Mouse (Mus musculus) MEL (cell line): ENCODE results near the gene Nme9. TPM values are rescaled to one million over a fixed set of nuclear protein-coding genes. Genes with fewer than 3 reads are reported as not detected.

ENCODE experiments used
- DNase-seq: peaks from one replicate; pipeline ENCODE4 v3.0.0; 2011; ENCODE audit warnings: low read depth, low spot score
- H3K27ac ChIP-seq: 2 replicates; pipeline ENCODE4 v1.5.1; 2012; ENCODE audit warnings: low read depth, mild to moderate bottlenecking, control low read depth, low read length, moderate library complexity; ENCODE audit not compliant: control insufficient read depth
- H3K27me3 ChIP-seq, 2 experiments: fragments of 150-350 bp in 1 of 2; sonication (generic) in 1 of 2; 2 replicates each; pipeline ENCODE4 v1.6.1; 2012; ENCODE audit warnings: low read length in 2 of 2, mild to moderate bottlenecking in 2 of 2, improper control_type of control experiment in 1 of 2, moderate library complexity in 1 of 2; ENCODE audit not compliant: insufficient read depth in 2 of 2, control insufficient read depth in 1 of 2
- H3K36me3 ChIP-seq, 2 experiments: 2 replicates each; pipeline ENCODE4 v1.6.1; 2012 to 2014; ENCODE audit warnings: low read length in 2 of 2, improper control_type of control experiment in 1 of 2, inconsistent platforms in 1 of 2, mild to moderate bottlenecking in 1 of 2; ENCODE audit not compliant: insufficient read depth in 2 of 2, control insufficient read depth in 1 of 2
- H3K4me1 ChIP-seq, 2 experiments: fragments of 150-350 bp in 1 of 2; sonication (generic) in 1 of 2; 2 replicates each; pipeline ENCODE4 v1.6.1; 2012; ENCODE audit warnings: low read length in 2 of 2, improper control_type of control experiment in 1 of 2, mild to moderate bottlenecking in 1 of 2; ENCODE audit not compliant: insufficient read depth in 2 of 2, control insufficient read depth in 1 of 2
- H3K4me3 ChIP-seq, 2 experiments: fragments of 150-350 bp in 1 of 2; sonication (generic) in 1 of 2; 2 replicates each; pipeline ENCODE4 v1.5.1; 2012; ENCODE audit warnings: low read depth in 2 of 2, low read length in 2 of 2, mild to moderate bottlenecking in 2 of 2, moderate library complexity in 2 of 2, control low read depth in 1 of 2, improper control_type of control experiment in 1 of 2; ENCODE audit not compliant: control insufficient read depth in 1 of 2, insufficient read depth in 1 of 2
- H3K79me2 ChIP-seq: 2 replicates; pipeline ENCODE4 v1.6.1; 2012; ENCODE audit warnings: mild to moderate bottlenecking, low read length, moderate library complexity; ENCODE audit not compliant: control insufficient read depth, poor library complexity, insufficient read depth
- H3K9ac ChIP-seq: 2 replicates; pipeline ENCODE4 v1.6.1; 2012; ENCODE audit warnings: low read depth, mild to moderate bottlenecking, control low read depth, low read length, moderate library complexity; ENCODE audit not compliant: control insufficient read depth, poor library complexity, severe bottlenecking
- H3K9me3 ChIP-seq: fragments of 150-350 bp; sonication (generic); replicated peaks from 2 replicates; pipeline ENCODE4 v1.6.1; 2012; ENCODE audit warnings: mild to moderate bottlenecking, low read length, improper control_type of control experiment, moderate library complexity; ENCODE audit not compliant: insufficient read depth
- CHD1 ChIP-seq: IDR thresholded peaks from 2 replicates; pipeline ENCODE4 v1.6.1; 2012; ENCODE audit warnings: low read depth, mild to moderate bottlenecking, inconsistent platforms, low read length, improper control_type of control experiment
- CHD2 ChIP-seq: IDR thresholded peaks from 2 replicates; pipeline ENCODE4 v1.6.1; 2011; ENCODE audit warnings: low read length, improper control_type of control experiment
- MAZ ChIP-seq: IDR thresholded peaks from 2 replicates; pipeline ENCODE4 v1.6.1; 2012; ENCODE audit warnings: low read depth, mild to moderate bottlenecking, inconsistent platforms, low read length, improper control_type of control experiment
- MYB ChIP-seq: IDR thresholded peaks from 2 replicates; pipeline ENCODE4 v1.6.1; 2011; ENCODE audit warnings: mild to moderate bottlenecking, low read depth, low read length, improper control_type of control experiment
- RAD21 ChIP-seq: IDR thresholded peaks from 2 replicates; pipeline ENCODE4 v1.6.1; 2011; ENCODE audit warnings: mild to moderate bottlenecking, low read depth, low read length, improper control_type of control experiment
- ZKSCAN1 ChIP-seq: IDR thresholded peaks from 2 replicates; pipeline ENCODE4 v1.6.1; 2012; ENCODE audit warnings: low read depth, mild to moderate bottlenecking, inconsistent platforms, low read length, improper control_type of control experiment, moderate library complexity
- polyA plus RNA-seq, 2 experiments: library from polyadenylated mRNA; stranded (reverse) in 1 of 2; unstranded in 1 of 2; fragments of >175 nt in 1 of 2; fragments of >200 nt in 1 of 2; gene quantifications; 2 replicates each; pipeline versions ENCODE4 v1.2.1 to v1.2.4; 2012; ENCODE audit warnings: low replicate concordance in 2 of 2, low read depth in 1 of 2; ENCODE audit not compliant: insufficient read length in 2 of 2, insufficient read depth in 1 of 2, missing spikeins in 1 of 2
- total RNA-seq: library from RNA; depleted of rRNA; stranded (reverse); fragments of 300-350 nt; gene quantifications from 2 replicates; pipeline ENCODE4 v1.2.3, GENCODE M21; 2012; rRNA removed

The Nme9 gene
- total and polyA plus RNA-seq, 3 experiments = 0.40 to 0.92 TPM; not detected in 1

DNA sequence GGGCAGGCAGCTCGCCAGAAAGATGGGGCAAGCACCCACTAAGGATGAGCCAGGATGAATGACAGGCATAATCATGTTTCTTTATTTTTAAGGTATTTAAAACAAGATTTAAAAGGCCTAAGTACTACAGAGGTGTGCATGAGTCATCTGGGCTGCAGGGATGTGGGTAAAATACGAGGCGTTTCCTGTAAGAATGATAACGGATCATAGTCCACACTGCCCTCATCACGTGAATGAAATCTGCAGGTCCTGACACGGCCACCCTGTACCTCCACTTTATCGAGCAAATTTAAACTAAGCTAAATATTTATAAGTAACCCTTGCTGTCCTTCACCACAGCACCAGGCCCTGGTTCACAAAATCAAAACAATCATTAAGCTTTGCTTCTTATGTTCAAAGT, 54.6 kb downstream of the Nme9 start:
- DNase-seq = no peak
- Histone ChIP-seq H3K79me2 (no peaks in the 10 kb centered on the region), H3K27me3 (no peaks in the 10 kb centered on the region), H3K4me3 (no peak overlapping the region), H3K9ac (no peak overlapping the region), H3K36me3 (peaks cover 0 to 7% of the 10 kb centered on the region in 2 experiments; a peak in 1 of 4 replicates), H3K9me3 (no peaks in the 10 kb centered on the region), H3K27ac (no peak overlapping the region), H3K4me1 (no peaks in the 10 kb centered on the region)
- TF ChIP-seq ZKSCAN1 (no peak), CHD2 (no peak), MYB (no peak), CHD1 (no peak), RAD21 (no peak), MAZ (no peak)

Other genes with a start within 250 kb of the Nme9 start
- gene Faiml, start 214.2 kb upstream of the Nme9 start, total RNA-seq = not detected in 2 replicates
- gene Faiml, start 214.2 kb upstream of the Nme9 start, polyA plus RNA-seq = not detected
- 7.3 and 8.0 TPM in 2 replicates for gene Cep70, start 208.1 kb upstream of the Nme9 start, total RNA-seq
- 1 to 10 TPM in 1 of 2 experiments, not detected in 1; 7.6 TPM for gene Cep70, start 208.1 kb upstream of the Nme9 start, polyA plus RNA-seq
- gene Esyt3, start 92.9 kb upstream of the Nme9 start, total RNA-seq = 0.03 TPM in 1 of 2 replicates, not detected in the other
- under 1 TPM in 1 of 2 experiments, not detected in 1; 0.07 TPM for gene Esyt3, start 92.9 kb upstream of the Nme9 start, polyA plus RNA-seq
- gene Mras, start 14.1 kb upstream of the Nme9 start, total RNA-seq = not detected in 2 replicates
- gene Mras, start 14.1 kb upstream of the Nme9 start, polyA plus RNA-seq = under 1 TPM in 1 of 2 experiments, not detected in 1; 0.17 TPM
- gene Armc8, start 117.4 kb downstream of the Nme9 start, total RNA-seq = 11.6 and 11.9 TPM in 2 replicates
- gene Armc8, start 117.4 kb downstream of the Nme9 start, polyA plus RNA-seq = 10 to 100 TPM in 1 of 2 experiments, not detected in 1; 14.3 TPM
- gene Dbr1, start 124.3 kb downstream of the Nme9 start, total RNA-seq = 49.7 and 51.6 TPM in 2 replicates
- 10 to 100 TPM in 1 of 2 experiments, not detected in 1; 53.7 TPM for gene Dbr1, start 124.3 kb downstream of the Nme9 start, polyA plus RNA-seq
- 0.04 TPM in 1 of 2 replicates, not detected in the other for gene A4gnt, start 161.0 kb downstream of the Nme9 start, total RNA-seq
- not detected for gene A4gnt, start 161.0 kb downstream of the Nme9 start, polyA plus RNA-seq
- gene Dzip1l, start 178.0 kb downstream of the Nme9 start, total RNA-seq = not detected in 2 replicates
- not detected for gene Dzip1l, start 178.0 kb downstream of the Nme9 start, polyA plus RNA-seq